Mouse (Mus musculus) cerebellum, adult 9-10 months (tissue): ENCODE results near the gene Sec61b.

Experiments
- DNase-seq: peaks from one replicate; pipeline ENCODE4 v3.0.0; 2022

Sec61b gene

GRCm38 (mm10) chr4:47491243-47491642 lies 16.8 kb downstream of the Sec61b start:
- DNase-seq = no peak

GRCm38 (mm10) chr4:47492311-47493086 lies 18.0 kb downstream of the Sec61b start:
- DNase-seq = no peak

- no peak for DNase-seq
Measured at GRCm38 (mm10) chr4:47493456-47493855, 19.0 kb downstream of the Sec61b start.

GRCm38 (mm10) chr4:47494137-47494536 lies 19.7 kb downstream of the Sec61b start:
- no peak for DNase-seq

GRCm38 (mm10) chr4:47494686-47495085 lies 20.2 kb downstream of the Sec61b start:
- DNase-seq = no peak

GRCm38 (mm10) chr4:47497811-47498385 lies 23.4 kb downstream of the Sec61b start:
- no peak for DNase-seq

GRCm38 (mm10) chr4:47499121-47499545 lies 24.7 kb downstream of the Sec61b start:
- DNase-seq = no peak

- peak; percentile 75 for DNase-seq
Measured at GRCm38 (mm10) chr4:47502546-47502971, 28.1 kb downstream of the Sec61b start.

GRCm38 (mm10) chr4:47503045-47503444 lies 28.6 kb downstream of the Sec61b start:
- DNase-seq = no peak

- DNase-seq = no peak
Measured at GRCm38 (mm10) chr4:47504841-47505517, 30.5 kb downstream of the Sec61b start.

GRCm38 (mm10) chr4:47518551-47519181 lies 44.2 kb downstream of the Sec61b start:
- peak; percentile 66 for DNase-seq

GRCm38 (mm10) chr4:47520076-47520475 lies 45.6 kb downstream of the Sec61b start:
- DNase-seq = no peak

GRCm38 (mm10) chr4:47521884-47522605 lies 47.6 kb downstream of the Sec61b start:
- peak; percentile 36 for DNase-seq

GRCm38 (mm10) chr4:47529866-47530265 lies 55.4 kb downstream of the Sec61b start:
- DNase-seq = no peak
